Mouse (Mus musculus) embryonic facial prominence, embryonic 14.5 days (tissue): Measurements from ENCODE around the gene Eif4e3. TPM values are rescaled to one million over a fixed set of nuclear protein-coding genes. Genes with fewer than 3 reads are reported as not detected.

Experiments used
- ATAC-seq: fragments of 200-750 bp; cut with Nextera tagmentation; 2 replicates; pipeline ENCODE4 v1.8.0; 2017; ENCODE audit warnings: low read depth, moderate number of reproducible peaks, moderate TSS enrichment
- DNase-seq: peaks from one replicate; pipeline ENCODE4 v3.0.0-alpha.2; 2015; ENCODE audit warnings: low spot score
- H3K27ac ChIP-seq: fragments of 300-500 bp; sonication (generic); replicated peaks from 2 replicates; pipeline ENCODE4 v1.5.1; 2014; ENCODE audit warnings: low read depth, mild to moderate bottlenecking, low read length, moderate library complexity
- H3K27me3 ChIP-seq: fragments of 300-500 bp; sonication (generic); replicated peaks from 2 replicates; pipeline ENCODE4 v1.6.1; 2014; ENCODE audit warnings: low read length; ENCODE audit not compliant: control insufficient read depth, insufficient read depth
- H3K36me3 ChIP-seq: fragments of 300-500 bp; sonication (generic); 2 replicates; pipeline ENCODE4 v1.6.1; 2014; ENCODE audit warnings: low read length, mixed read lengths; ENCODE audit not compliant: control insufficient read depth, insufficient read depth
- H3K4me1 ChIP-seq: fragments of 300-500 bp; sonication (generic); 2 replicates; pipeline ENCODE4 v1.6.1; 2014; ENCODE audit warnings: antibody characterized with exemption, low read length; ENCODE audit not compliant: control insufficient read depth, insufficient read depth
- H3K4me2 ChIP-seq: fragments of 300-500 bp; sonication (generic); 2 replicates; pipeline ENCODE4 v1.6.1; 2014; ENCODE audit warnings: low read depth, mild to moderate bottlenecking, low read length, moderate library complexity, mixed read lengths
- H3K4me3 ChIP-seq: fragments of 300-500 bp; sonication (generic); 2 replicates; pipeline ENCODE4 v1.5.1; 2014; ENCODE audit warnings: low read depth, mild to moderate bottlenecking, low read length
- H3K9ac ChIP-seq: fragments of 300-500 bp; sonication (generic); 2 replicates; pipeline ENCODE4 v1.6.1; 2014; ENCODE audit warnings: low read depth, mild to moderate bottlenecking, low read length, moderate library complexity, mixed read lengths
- H3K9me3 ChIP-seq: fragments of 300-500 bp; sonication (generic); 2 replicates; pipeline ENCODE4 v1.6.1; 2016; ENCODE audit warnings: low read length; ENCODE audit not compliant: control insufficient read depth
- WGBS: fragments of 180-500 bp; shearing (Covaris S2); extraction: QIAGEN DNeasy Blood & Tissue Kit; methylation state at CpG from one replicate; pipeline ENCODE4 v1.1.7; 2014; 5-methylcytosine and 5-hydroxymethylcytosine counted together
- polyA plus RNA-seq: library from polyadenylated mRNA; unstranded; fragments of >200 nt; fragmentation: Nextera tagmentation; extraction: Ambion mirVana; gene quantifications from 2 replicates; pipeline ENCODE4 v1.2.1, GENCODE M21; 2014

Eif4e3 gene
- polyA plus RNA-seq, 1 experiment from 2014 or later: 11.2 TPM

- H3K4me1 ChIP-seq: peaks cover 7% of the 10 kb centered on the region; the same call in 1 of the 2 replicates
- no peak overlapping the region for H3K9ac ChIP-seq
- no peaks in the 10 kb centered on the region for H3K27me3 ChIP-seq
- peak overlapping the region; percentile 39 for H3K4me2 ChIP-seq
- peak; percentile 91 for DNase-seq
- no peaks in the 10 kb centered on the region for H3K9me3 ChIP-seq
- H3K4me3 ChIP-seq: no peak overlapping the region
- 27% methylated on average over 10 of the region's 10 CpGs for WGBS
- no peaks in the 10 kb centered on the region for H3K36me3 ChIP-seq
- peak; percentile 72 for ATAC-seq
- 0 out of 2 replicates have a peak overlapping the region, but pooled peaks have one; percentile 11 for H3K27ac ChIP-seq
Measured at GRCm38 (mm10) chr6:99600168-99600793, 66.3 kb downstream of the Eif4e3 start.

GRCm38 (mm10) chr6:99599651-99600050 lies 66.9 kb downstream of the Eif4e3 start:
- peak; percentile 41 for DNase-seq
- no peaks in the 10 kb centered on the region for H3K9me3 ChIP-seq
- peak; percentile 17; the same call in 1 of the 2 replicates for ATAC-seq
- no peaks in the 10 kb centered on the region for H3K36me3 ChIP-seq
- WGBS: 28% methylated on average over 8 of the region's 8 CpGs
- H3K4me3 ChIP-seq: no peak overlapping the region
- no peak overlapping the region; the same call in 1 of the 2 replicates for H3K27ac ChIP-seq
- H3K4me1 ChIP-seq: peaks cover 7% of the 10 kb centered on the region; the same call in 1 of the 2 replicates
- 0 out of 2 replicates have a peak overlapping the region, but pooled peaks have one; percentile 25 for H3K4me2 ChIP-seq
- no peak overlapping the region for H3K9ac ChIP-seq
- no peaks in the 10 kb centered on the region for H3K27me3 ChIP-seq

- no peak overlapping the region; the same call in 1 of the 2 replicates for H3K27ac ChIP-seq
- no peaks in the 10 kb centered on the region for H3K9me3 ChIP-seq
- H3K9ac ChIP-seq: no peak overlapping the region
- WGBS: 48% methylated on average over 5 of the region's 5 CpGs
- no peak overlapping the region for H3K4me3 ChIP-seq
- H3K27me3 ChIP-seq: no peaks in the 10 kb centered on the region
- DNase-seq: peak; percentile 70
- H3K4me1 ChIP-seq: peaks cover 7% of the 10 kb centered on the region; the same call in 1 of the 2 replicates
- H3K36me3 ChIP-seq: no peaks in the 10 kb centered on the region
- no peak overlapping the region for H3K4me2 ChIP-seq
- ATAC-seq: peak; percentile 45; the same call in 1 of the 2 replicates
Measured at GRCm38 (mm10) chr6:99599229-99599628, 67.3 kb downstream of the Eif4e3 start.

GRCm38 (mm10) chr6:99577040-99577439 lies 89.5 kb downstream of the Eif4e3 start:
- ATAC-seq (no peak), DNase-seq (no peak)
- no peaks in the 10 kb centered on the region for H3K9me3 ChIP-seq
- no peak overlapping the region for H3K4me3 ChIP-seq
- H3K4me1 ChIP-seq: no peaks in the 10 kb centered on the region
- H3K4me2 ChIP-seq: no peak overlapping the region
- 44% methylated on average over 6 of the region's 6 CpGs for WGBS
- H3K36me3 ChIP-seq: no peaks in the 10 kb centered on the region
- no peak overlapping the region for H3K27ac ChIP-seq
- no peak overlapping the region for H3K9ac ChIP-seq
- H3K27me3 ChIP-seq: no peaks in the 10 kb centered on the region

- H3K27me3 ChIP-seq: no peaks in the 10 kb centered on the region
- no peak overlapping the region for H3K4me3 ChIP-seq
- H3K36me3 ChIP-seq: no peaks in the 10 kb centered on the region
- no peaks in the 10 kb centered on the region for H3K4me1 ChIP-seq
- no peak overlapping the region for H3K4me2 ChIP-seq
- H3K9ac ChIP-seq: no peak overlapping the region
- WGBS: 83% methylated on average over 6 of the region's 6 CpGs
- no peak for ATAC-seq
- no peak for DNase-seq
- H3K9me3 ChIP-seq: no peaks in the 10 kb centered on the region
- no peak overlapping the region for H3K27ac ChIP-seq
Measured at GRCm38 (mm10) chr6:99575633-99576032, 90.9 kb downstream of the Eif4e3 start.

Other genes starting within 250 kb of the Eif4e3 start
- gene Foxp1, start 144.1 kb downstream of the Eif4e3 start, polyA plus RNA-seq: 80.1 and 87.9 TPM in 2 replicates
- 2.6 and 3.0 TPM in 2 replicates for gene Gm20696, start within 50 bp of the Eif4e3 start, polyA plus RNA-seq
- 7.9 TPM in 2 replicates for gene Gpr27, start 25.9 kb upstream of the Eif4e3 start, polyA plus RNA-seq
- 0.84 and 0.93 TPM in 2 replicates for gene Prok2, start 59.6 kb upstream of the Eif4e3 start, polyA plus RNA-seq